Mouse (Mus musculus): ENCODE results near the gene Pafah1b2.
A peak's percentile ranks its signal among the peaks of the same experiment; 100 is the strongest.

The Pafah1b2 gene

DNA sequence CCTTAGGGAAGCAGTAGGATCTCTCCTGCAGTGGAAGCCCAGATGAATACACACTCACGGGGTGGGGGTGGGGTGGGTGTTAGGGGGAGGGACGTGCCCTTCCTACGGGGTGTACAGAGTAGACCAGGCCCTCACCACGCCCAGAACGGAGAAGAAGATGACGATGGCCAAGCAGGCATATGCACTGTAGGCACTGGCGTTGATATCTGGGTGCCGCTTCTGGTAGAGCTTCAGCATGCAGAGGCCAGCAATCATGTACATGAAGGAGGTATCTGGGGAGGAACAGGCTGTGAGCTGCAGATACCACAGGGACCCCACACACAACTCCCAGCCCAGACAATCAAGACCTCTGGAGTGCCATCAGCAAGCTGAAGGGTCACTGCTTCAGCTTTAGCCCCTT, 69.6 kb downstream of the Pafah1b2 start:
- DNase-seq (ENCODE audit: low spot score in 2 of 2) = no peak

DNA sequence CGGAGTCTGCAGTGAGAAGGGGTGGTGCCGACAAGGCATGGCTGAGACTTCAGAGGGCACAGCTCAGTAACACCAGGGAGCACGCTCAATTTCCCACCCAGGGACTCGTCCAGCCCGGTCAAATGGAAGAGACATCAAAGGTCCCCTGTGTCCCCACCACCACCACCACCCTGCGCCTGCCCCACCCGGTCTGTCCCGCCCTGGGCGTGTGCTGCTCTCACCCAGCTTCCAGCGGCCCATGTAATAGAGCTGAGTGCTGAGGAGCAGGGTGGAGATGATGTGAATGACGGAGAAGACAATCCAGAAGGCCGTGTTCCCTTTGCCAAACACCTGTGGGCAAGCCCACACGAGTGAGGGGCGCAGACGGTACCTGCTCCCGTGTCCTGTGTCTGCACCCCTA, 70.0 kb downstream of the Pafah1b2 start:
- DNase-seq (ENCODE audit: low spot score in 2 of 2) = no peak

DNA sequence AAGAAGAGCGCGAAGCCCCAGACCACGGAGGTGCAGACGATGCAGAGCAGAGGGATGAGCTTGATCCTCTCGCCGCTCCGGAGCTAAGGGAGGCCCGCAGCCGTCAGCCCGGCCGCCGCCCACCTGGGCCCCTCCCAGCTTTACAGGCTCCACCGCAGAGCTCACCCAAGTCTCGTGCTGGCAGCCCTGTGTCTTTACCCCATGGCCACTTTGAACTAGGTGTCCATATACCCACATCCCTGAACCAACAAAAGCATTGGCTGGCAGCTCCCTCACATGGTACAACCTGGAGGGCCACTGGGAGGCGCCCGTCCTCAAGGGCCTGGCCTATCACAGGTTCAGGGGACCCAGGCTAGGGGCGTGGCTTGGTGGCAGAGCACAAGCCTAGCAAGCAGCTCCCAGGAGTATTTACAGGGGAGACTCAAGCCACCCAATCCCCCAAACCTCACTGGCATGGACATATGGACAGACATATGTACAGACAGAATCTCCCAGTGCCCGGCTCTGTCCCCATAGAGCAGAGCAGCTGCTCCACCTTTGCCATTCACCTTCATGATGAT, 71.1 kb downstream of the Pafah1b2 start:
- DNase-seq (ENCODE audit: low spot score in 2 of 2) = no peak

DNA sequence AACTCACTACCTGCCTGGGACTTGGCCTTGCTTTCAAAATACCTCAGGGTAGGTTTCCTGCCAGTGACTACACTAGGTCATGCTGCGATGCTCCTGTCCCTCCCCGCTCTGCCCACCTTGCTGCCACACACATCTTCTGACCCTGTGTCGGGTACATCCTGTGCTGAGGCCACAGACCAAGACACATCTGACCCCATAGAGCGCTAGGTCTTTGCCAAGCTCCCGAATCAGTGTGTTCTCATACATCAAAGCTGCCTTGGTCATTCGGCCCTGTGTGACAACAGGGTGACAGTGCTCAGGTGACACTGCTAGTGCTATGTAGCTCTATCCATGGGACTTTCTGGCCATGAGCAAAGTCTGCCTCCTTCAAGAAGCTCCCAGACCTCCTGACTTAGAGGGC, 72.7 kb downstream of the Pafah1b2 start:
- DNase-seq (ENCODE audit: low spot score in 2 of 2) = no peak

DNA sequence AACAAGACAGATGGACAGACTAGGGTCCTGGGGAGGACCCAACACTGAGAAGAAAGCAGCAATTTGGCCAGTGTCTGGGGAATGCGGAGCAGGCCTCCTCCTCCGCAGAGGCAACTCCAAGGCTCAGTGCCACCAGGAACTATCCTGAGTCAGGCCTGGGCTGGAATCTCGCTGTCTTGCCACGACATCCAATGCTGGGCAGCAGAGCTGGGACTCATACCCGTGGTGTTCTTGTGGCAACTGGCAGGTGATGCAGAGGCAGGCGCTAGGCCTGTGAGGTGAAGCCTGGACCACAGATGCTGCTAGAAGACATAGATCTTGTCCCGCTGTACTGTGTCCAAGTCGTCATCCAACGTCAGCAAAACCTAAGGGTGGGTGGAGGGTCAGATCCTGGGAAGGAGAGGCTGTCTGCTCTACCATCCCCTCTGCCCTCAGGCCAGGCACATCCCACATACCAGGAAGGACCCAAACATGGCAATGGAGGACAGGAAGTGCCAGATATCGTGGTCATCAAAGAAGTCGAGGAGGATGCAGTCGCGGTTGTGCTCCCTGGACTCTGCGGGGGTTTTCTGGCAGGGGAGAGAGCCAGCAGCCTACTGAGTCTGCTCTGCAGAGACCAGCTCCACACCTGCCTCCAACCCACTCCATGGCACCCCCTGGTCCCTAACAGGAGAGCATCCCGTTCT, 73.4 kb downstream of the Pafah1b2 start:
- DNase-seq (ENCODE audit: low spot score in 2 of 2) = no peak

DNA sequence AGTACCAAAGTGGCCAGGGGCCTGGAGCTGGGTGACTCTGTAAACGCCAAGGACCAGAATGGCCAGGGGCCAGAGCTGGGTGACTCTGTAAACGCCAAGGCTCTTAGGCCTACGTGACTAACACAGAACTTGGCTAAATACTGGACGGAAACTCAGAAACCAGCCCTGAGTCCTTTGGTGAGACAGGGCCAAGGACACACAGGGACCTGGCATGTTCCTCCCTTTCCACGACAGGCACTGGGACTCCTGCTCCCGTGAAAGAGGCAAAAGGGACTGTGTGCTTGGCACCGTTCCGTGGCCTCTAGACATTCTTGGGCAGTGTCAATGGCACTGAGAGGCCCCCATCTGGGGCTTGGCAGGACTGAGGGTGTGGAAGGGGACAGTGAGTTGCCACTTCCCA, 74.4 kb downstream of the Pafah1b2 start:
- DNase-seq (ENCODE audit: low spot score in 2 of 2) = no peak

DNA sequence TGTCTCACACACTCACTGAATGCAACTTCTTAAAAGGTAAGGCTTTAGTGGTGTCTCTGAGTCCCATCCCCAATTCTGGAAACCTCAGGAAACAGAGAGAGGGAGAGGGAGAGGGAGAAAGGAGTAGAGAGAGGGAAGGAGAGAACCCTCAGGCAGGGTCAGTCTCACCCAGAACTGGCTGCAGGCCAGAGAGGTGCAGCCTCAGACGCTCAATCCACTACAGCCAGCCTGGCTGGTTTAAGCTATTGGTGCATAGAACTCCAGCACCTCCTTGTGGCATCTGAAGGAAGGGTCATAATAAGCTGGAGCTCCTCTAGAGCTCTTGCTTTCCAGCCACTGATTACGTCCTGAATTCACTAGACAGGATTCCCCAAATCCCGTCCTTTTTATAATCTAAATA, 75.6 kb downstream of the Pafah1b2 start:
- DNase-seq (ENCODE audit: low spot score in 2 of 2) = no peak

DNA sequence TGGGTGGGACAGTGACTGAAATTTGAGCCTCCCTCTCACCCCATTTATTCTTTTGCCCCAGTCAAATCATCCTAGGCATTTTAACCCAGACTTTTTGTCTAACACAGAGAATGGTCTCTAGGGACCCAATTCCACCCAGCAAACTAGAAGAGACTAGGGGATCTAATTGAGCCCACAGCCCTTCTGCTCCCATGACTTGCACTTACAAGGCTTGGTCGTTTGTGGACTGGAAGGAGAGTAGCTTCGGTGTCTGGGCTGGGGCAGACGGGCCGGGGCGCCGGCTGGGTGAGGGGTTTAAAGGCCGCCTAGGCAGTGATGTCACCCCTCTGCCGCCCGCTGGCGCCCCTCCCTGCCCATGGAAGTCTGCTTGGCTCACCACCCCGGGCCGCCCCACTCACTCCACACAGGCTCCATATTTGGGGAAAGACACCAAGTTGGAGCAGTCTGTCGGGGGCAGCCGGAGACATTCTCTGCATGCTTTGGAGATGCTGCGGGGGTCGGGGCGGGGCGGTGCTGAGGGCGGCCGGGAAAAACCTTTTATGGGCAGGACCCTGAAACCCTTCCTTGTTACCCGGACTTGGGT, 76.8 kb downstream of the Pafah1b2 start, which contains the start of gene Tagln:
Tagln (minus strand) TSS at position 431 of the 583 bp plus-strand sequence.
- no peak for DNase-seq (ENCODE audit: low spot score in 2 of 2)

DNA sequence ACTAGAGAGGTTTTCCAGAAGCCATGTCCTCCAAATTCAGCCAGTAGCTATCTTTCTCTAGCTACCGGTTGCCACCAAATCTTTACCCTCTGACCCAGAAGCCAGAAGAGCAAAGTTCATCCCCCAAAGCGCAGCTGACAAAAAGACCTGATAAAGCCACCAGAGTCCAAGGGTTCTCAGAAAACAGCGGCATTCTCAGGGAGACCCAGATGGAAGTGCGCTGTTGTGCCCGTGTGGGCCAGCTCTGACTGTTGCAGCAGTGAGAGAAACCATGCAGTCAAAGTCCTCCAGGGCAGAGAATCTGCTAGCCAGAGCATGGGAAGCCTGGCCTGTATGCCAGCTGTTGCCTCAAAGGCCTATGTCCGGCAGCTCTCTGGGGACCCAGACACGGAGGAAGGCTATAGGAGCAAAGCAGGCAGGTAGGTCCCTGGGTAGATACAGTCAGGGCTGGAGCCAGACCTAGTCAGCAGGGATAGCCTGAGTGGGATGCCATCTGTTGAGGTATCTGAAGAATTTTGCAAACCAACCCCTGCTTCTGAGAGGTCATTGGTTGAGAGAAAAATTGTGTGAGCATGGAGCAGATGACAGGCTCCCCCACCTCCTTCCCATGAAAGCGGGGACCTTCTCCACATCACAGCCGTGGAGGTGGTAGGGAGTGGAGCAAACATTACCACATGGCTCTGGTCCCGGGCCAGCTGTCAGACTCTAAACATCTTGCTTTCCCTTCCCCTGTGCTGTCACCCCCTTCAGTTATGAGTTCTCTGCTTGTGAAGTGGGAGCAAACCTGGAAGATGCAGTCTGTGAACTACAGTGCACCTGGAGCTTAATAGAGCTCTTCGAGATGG, 79.7 kb downstream of the Pafah1b2 start:
- peak in 1 of 2 experiments; percentile 47 for DNase-seq (ENCODE audit: low spot score in 2 of 2)

DNA sequence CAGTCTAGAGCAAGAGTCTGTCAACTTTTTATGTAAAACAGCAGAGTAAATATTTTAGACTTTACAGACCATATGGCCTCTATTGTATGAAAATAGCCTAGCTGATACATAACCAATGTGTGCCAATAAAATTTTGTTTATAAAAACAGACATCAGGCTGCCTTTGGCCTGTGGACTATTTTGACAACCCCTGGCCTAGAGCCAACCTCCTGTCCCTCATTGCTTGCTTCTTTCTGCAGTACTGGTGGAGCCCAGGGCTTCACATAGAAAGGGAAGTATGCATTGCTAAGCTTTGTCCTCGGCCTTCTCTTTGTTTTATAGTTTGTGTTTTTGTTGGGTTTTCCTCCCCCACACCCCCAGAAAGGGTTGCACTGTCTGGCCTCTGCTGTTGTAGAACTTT, 80.5 kb downstream of the Pafah1b2 start:
- DNase-seq (ENCODE audit: low spot score in 2 of 2) = no peak

DNA sequence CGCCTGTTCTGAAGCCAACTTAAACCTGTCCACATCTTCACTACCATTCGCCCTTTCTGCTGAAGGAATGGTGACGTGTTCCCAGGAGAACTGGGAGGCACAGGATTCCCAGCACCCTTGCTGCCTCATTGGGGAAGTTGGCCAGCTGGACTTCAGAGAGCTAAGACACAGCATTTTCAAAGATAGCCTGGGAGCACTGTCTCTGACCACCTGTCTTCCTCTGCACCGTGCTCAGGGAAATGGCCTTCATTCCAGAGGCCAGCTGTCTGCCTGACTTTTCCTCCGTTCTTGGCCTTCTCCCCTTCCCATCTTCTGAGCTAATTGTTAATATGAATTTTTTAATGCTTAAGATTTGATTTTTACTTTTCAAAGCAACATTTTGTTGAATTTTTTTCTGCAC, 83.2 kb downstream of the Pafah1b2 start:
- DNase-seq (ENCODE audit: low spot score in 2 of 2) = no peak

DNA sequence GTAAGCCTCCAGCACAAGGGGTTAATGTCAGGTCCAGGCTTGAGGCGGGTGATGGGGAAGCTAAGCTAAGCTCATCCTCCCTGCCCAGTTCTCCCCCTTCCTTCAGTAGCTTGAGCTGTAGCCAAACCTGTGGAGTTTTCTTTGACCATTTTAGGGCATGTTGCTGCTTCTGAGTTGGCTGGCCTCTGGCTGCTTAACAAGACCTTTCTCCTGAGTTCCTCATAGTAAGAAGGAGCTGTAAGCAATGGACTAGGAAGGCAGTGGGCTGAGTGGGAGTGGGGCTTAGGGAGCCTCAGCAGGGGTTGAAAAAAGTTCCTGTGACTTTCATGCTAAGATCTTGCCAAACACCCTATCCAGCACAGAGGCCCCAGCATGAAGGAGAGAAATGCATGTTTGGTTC, 92.6 kb downstream of the Pafah1b2 start:
- DNase-seq (ENCODE audit: low spot score in 2 of 2) = no peak

DNA sequence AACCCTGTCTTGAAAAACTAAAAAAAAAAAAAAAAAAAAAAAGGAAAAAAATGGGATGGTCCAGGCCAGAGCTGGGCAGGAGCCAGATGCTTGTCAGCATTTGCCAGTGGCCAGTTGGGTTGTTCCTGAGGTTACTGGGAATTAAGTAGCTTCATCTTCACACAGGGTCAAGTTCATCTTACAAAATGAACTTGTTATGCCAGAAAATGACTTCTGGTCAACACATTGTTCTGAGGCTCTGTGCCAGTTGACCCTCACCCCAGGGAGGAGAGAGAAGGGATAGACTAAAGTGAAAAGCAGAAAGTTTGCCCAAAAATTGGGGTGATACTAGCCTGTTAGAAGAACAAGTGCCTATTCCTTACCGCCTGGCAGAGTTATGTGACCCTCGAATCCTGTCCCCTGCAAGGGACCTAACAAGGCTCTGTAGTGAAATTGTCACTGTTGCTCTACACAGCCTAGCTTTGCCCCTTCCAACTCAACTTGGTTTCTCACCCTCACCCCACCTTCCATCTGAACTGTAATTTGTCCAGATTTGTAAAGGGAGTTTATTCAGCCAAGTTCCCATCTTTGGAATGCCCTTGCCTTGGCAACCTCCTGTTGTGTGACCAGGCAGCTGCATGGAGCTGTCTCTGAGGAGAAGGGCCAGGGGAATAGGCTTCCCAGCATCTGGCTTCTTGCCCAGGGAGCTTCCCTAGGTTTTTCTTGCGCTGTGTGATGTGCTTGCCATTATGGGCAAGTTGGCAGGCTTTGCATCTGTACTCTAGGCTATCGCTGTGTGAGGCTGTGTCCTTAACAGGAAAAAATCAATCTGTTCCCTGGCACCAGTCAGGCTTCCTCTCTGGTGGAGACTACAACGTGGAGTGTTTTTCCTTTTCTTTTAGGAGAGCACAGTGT, 95.2 kb downstream of the Pafah1b2 start:
- DNase-seq (ENCODE audit: low spot score in 2 of 2) = peak; percentile 32 to 53

DNA sequence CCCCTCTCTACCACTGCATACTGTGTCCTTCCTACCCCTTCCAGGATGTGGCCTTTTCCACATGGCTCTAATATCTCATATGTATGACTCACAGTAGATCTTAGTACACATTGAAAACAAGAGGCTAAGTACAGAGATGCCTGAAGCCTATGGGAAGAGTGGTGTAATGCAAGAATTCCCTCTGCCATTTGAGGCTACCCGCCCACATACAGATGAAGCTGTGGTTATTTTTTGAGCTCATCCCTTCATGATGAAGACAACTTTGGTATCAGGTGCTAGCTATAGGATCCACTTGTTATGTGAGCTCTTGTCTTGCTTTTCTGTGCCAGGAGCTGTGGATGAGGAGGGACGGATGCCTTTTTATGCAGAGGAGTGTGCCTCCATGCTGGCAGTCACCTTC, 96.8 kb downstream of the Pafah1b2 start:
- DNase-seq (ENCODE audit: low spot score in 2 of 2) = no peak

Measured in right cerebral cortex, postnatal 36 days (tissue).